Mouse (Mus musculus): Measurements from ENCODE around the gene Wdr41. TPM values are rescaled to one million over a fixed set of nuclear protein-coding genes. Genes with fewer than 3 reads are reported as not detected.
A peak's percentile ranks its signal among the peaks of the same experiment; 100 is the strongest.

Wdr41 gene
- polyA plus RNA-seq, 1 experiment from 2014 or later: 28.8 TPM

- H3K4me3 ChIP-seq (ENCODE audit: low read depth, low read length): no peak overlapping the region
- no peaks in the 10 kb centered on the region for H3K36me3 ChIP-seq (ENCODE audit: control insufficient read depth, insufficient read depth, low read length)
- 51% methylated on average over 7 of the region's 7 CpGs for WGBS
- no peak for ATAC-seq (ENCODE audit: low read depth)
- H3K4me1 ChIP-seq (ENCODE audit: control insufficient read depth, insufficient read depth, low read length): 0 out of 2 replicates have a peak, but pooled peaks cover 7% of the 10 kb centered on the region
- H3K27me3 ChIP-seq (ENCODE audit: control insufficient read depth, insufficient read depth, low read length): no peaks in the 10 kb centered on the region
- no peak overlapping the region for H3K4me2 ChIP-seq (ENCODE audit: low read depth, low read length)
- no peak overlapping the region for H3K27ac ChIP-seq (ENCODE audit: low read depth, low read length)
- no peaks in the 10 kb centered on the region for H3K9me3 ChIP-seq (ENCODE audit: control insufficient read depth, low read length)
- no peak overlapping the region for H3K9ac ChIP-seq (replicated peaks; ENCODE audit: low read depth, low read length)
Measured at GRCm38 (mm10) chr13:94979081-94979480, 2.9 kb downstream of the Wdr41 start.

- H3K4me3 ChIP-seq (ENCODE audit: low read depth, low read length): no peak overlapping the region
- no peaks in the 10 kb centered on the region for H3K9me3 ChIP-seq (ENCODE audit: control insufficient read depth, low read length)
- H3K4me2 ChIP-seq (ENCODE audit: low read depth, low read length): no peak overlapping the region
- no peaks in the 10 kb centered on the region for H3K4me1 ChIP-seq (ENCODE audit: control insufficient read depth, insufficient read depth, low read length)
- H3K27ac ChIP-seq (ENCODE audit: low read depth, low read length): no peak overlapping the region
- WGBS: 75% methylated on average over 5 of the region's 5 CpGs
- ATAC-seq (ENCODE audit: low read depth): no peak
- no peaks in the 10 kb centered on the region for H3K27me3 ChIP-seq (ENCODE audit: control insufficient read depth, insufficient read depth, low read length)
- no peaks in the 10 kb centered on the region for H3K36me3 ChIP-seq (ENCODE audit: control insufficient read depth, insufficient read depth, low read length)
- H3K9ac ChIP-seq (replicated peaks; ENCODE audit: low read depth, low read length): no peak overlapping the region
Measured at GRCm38 (mm10) chr13:94990516-94990915, 14.4 kb downstream of the Wdr41 start.

- Histone ChIP-seq H3K9ac (replicated peaks; ENCODE audit: low read depth, low read length) (no peak overlapping the region), H3K27me3 (ENCODE audit: control insufficient read depth, insufficient read depth, low read length) (no peaks in the 10 kb centered on the region), H3K4me2 (ENCODE audit: low read depth, low read length) (no peak overlapping the region), H3K9me3 (ENCODE audit: control insufficient read depth, low read length) (no peaks in the 10 kb centered on the region), H3K4me1 (ENCODE audit: control insufficient read depth, insufficient read depth, low read length) (no peaks in the 10 kb centered on the region), H3K36me3 (ENCODE audit: control insufficient read depth, insufficient read depth, low read length) (no peaks in the 10 kb centered on the region), H3K4me3 (ENCODE audit: low read depth, low read length) (no peak overlapping the region), H3K27ac (ENCODE audit: low read depth, low read length) (no peak overlapping the region)
- ATAC-seq (ENCODE audit: low read depth): no peak
- 73% methylated on average over 8 of the region's 8 CpGs for WGBS
Measured at GRCm38 (mm10) chr13:95007281-95007680, 31.1 kb downstream of the Wdr41 start.

- ATAC-seq (ENCODE audit: low read depth): no peak
- no peak overlapping the region for H3K9ac ChIP-seq (replicated peaks; ENCODE audit: low read depth, low read length)
- H3K27ac ChIP-seq (ENCODE audit: low read depth, low read length): no peak overlapping the region
- no peaks in the 10 kb centered on the region for H3K36me3 ChIP-seq (ENCODE audit: control insufficient read depth, insufficient read depth, low read length)
- H3K4me1 ChIP-seq (ENCODE audit: control insufficient read depth, insufficient read depth, low read length): no peaks in the 10 kb centered on the region
- no peak overlapping the region for H3K4me2 ChIP-seq (ENCODE audit: low read depth, low read length)
- H3K9me3 ChIP-seq (ENCODE audit: control insufficient read depth, low read length): no peaks in the 10 kb centered on the region
- no peak overlapping the region for H3K4me3 ChIP-seq (ENCODE audit: low read depth, low read length)
- 80% methylated on average over 7 of the region's 7 CpGs for WGBS
- H3K27me3 ChIP-seq (ENCODE audit: control insufficient read depth, insufficient read depth, low read length): no peaks in the 10 kb centered on the region
Measured at GRCm38 (mm10) chr13:95009261-95009660, 33.1 kb downstream of the Wdr41 start.

GRCm38 (mm10) chr13:95011546-95012257 is 35.6 kb downstream of the Wdr41 start:
- no peak overlapping the region for H3K4me3 ChIP-seq (ENCODE audit: low read depth, low read length)
- H3K9me3 ChIP-seq (ENCODE audit: control insufficient read depth, low read length): no peaks in the 10 kb centered on the region
- H3K4me1 ChIP-seq (ENCODE audit: control insufficient read depth, insufficient read depth, low read length): no peaks in the 10 kb centered on the region
- no peaks in the 10 kb centered on the region for H3K36me3 ChIP-seq (ENCODE audit: control insufficient read depth, insufficient read depth, low read length)
- no peak overlapping the region for H3K9ac ChIP-seq (replicated peaks; ENCODE audit: low read depth, low read length)
- no peak overlapping the region for H3K27ac ChIP-seq (ENCODE audit: low read depth, low read length)
- H3K27me3 ChIP-seq (ENCODE audit: control insufficient read depth, insufficient read depth, low read length): no peaks in the 10 kb centered on the region
- no peak overlapping the region for H3K4me2 ChIP-seq (ENCODE audit: low read depth, low read length)
- no peak for ATAC-seq (ENCODE audit: low read depth)
- 88% methylated on average over 7 of the region's 7 CpGs for WGBS

- no peak for ATAC-seq (ENCODE audit: low read depth)
- H3K4me3 ChIP-seq (ENCODE audit: low read depth, low read length): no peak overlapping the region
- H3K9me3 ChIP-seq (ENCODE audit: control insufficient read depth, low read length): no peaks in the 10 kb centered on the region
- WGBS: 92% methylated on average over 6 of the region's 6 CpGs
- no peak overlapping the region for H3K27ac ChIP-seq (ENCODE audit: low read depth, low read length)
- H3K4me1 ChIP-seq (ENCODE audit: control insufficient read depth, insufficient read depth, low read length): no peaks in the 10 kb centered on the region
- no peaks in the 10 kb centered on the region for H3K36me3 ChIP-seq (ENCODE audit: control insufficient read depth, insufficient read depth, low read length)
- no peak overlapping the region for H3K4me2 ChIP-seq (ENCODE audit: low read depth, low read length)
- H3K27me3 ChIP-seq (ENCODE audit: control insufficient read depth, insufficient read depth, low read length): no peaks in the 10 kb centered on the region
- H3K9ac ChIP-seq (replicated peaks; ENCODE audit: low read depth, low read length): no peak overlapping the region
Measured at GRCm38 (mm10) chr13:95017278-95017677, 41.1 kb downstream of the Wdr41 start.

- H3K4me2 ChIP-seq (ENCODE audit: low read depth, low read length): 0 out of 2 replicates have a peak overlapping the region, but pooled peaks have one; percentile 29
- H3K4me3 ChIP-seq (ENCODE audit: low read depth, low read length): no peak overlapping the region
- under 1% methylated on average over 9 of the region's 9 CpGs for WGBS
- H3K9ac ChIP-seq (replicated peaks; ENCODE audit: low read depth, low read length): peak overlapping the region; percentile 37; the same call in 1 of the 2 replicates
- H3K27ac ChIP-seq (ENCODE audit: low read depth, low read length): no peak overlapping the region
- H3K4me1 ChIP-seq (ENCODE audit: control insufficient read depth, insufficient read depth, low read length): no peaks in the 10 kb centered on the region
- no peaks in the 10 kb centered on the region for H3K9me3 ChIP-seq (ENCODE audit: control insufficient read depth, low read length)
- ATAC-seq (ENCODE audit: low read depth): peak; percentile 76
- H3K36me3 ChIP-seq (ENCODE audit: control insufficient read depth, insufficient read depth, low read length): no peaks in the 10 kb centered on the region
- no peaks in the 10 kb centered on the region for H3K27me3 ChIP-seq (ENCODE audit: control insufficient read depth, insufficient read depth, low read length)
Measured at GRCm38 (mm10) chr13:95017916-95018315, 41.8 kb downstream of the Wdr41 start.

- H3K36me3 ChIP-seq (ENCODE audit: control insufficient read depth, insufficient read depth, low read length): no peaks in the 10 kb centered on the region
- no peaks in the 10 kb centered on the region for H3K4me1 ChIP-seq (ENCODE audit: control insufficient read depth, insufficient read depth, low read length)
- H3K9me3 ChIP-seq (ENCODE audit: control insufficient read depth, low read length): no peaks in the 10 kb centered on the region
- no peak overlapping the region for H3K4me2 ChIP-seq (ENCODE audit: low read depth, low read length)
- H3K9ac ChIP-seq (replicated peaks; ENCODE audit: low read depth, low read length): no peak overlapping the region
- WGBS: 89% methylated on average over 6 of the region's 6 CpGs
- no peak overlapping the region for H3K27ac ChIP-seq (ENCODE audit: low read depth, low read length)
- H3K27me3 ChIP-seq (ENCODE audit: control insufficient read depth, insufficient read depth, low read length): no peaks in the 10 kb centered on the region
- no peak for ATAC-seq (ENCODE audit: low read depth)
- H3K4me3 ChIP-seq (ENCODE audit: low read depth, low read length): no peak overlapping the region
Measured at GRCm38 (mm10) chr13:95019345-95019744, 43.2 kb downstream of the Wdr41 start.

- 83% methylated on average over 6 of the region's 6 CpGs for WGBS
- H3K27ac ChIP-seq (ENCODE audit: low read depth, low read length): no peak overlapping the region
- H3K4me1 ChIP-seq (ENCODE audit: control insufficient read depth, insufficient read depth, low read length): no peaks in the 10 kb centered on the region
- H3K36me3 ChIP-seq (ENCODE audit: control insufficient read depth, insufficient read depth, low read length): no peaks in the 10 kb centered on the region
- H3K4me2 ChIP-seq (ENCODE audit: low read depth, low read length): no peak overlapping the region
- no peaks in the 10 kb centered on the region for H3K9me3 ChIP-seq (ENCODE audit: control insufficient read depth, low read length)
- H3K4me3 ChIP-seq (ENCODE audit: low read depth, low read length): no peak overlapping the region
- ATAC-seq (ENCODE audit: low read depth): no peak
- H3K27me3 ChIP-seq (ENCODE audit: control insufficient read depth, insufficient read depth, low read length): no peaks in the 10 kb centered on the region
- H3K9ac ChIP-seq (replicated peaks; ENCODE audit: low read depth, low read length): no peak overlapping the region
Measured at GRCm38 (mm10) chr13:95020216-95020615, 44.1 kb downstream of the Wdr41 start.

Data from neural tube, embryonic 14.5 days (tissue).